Mouse (Mus musculus) thymus, adult 2 months (tissue): ENCODE data around the gene N4bp2l1.

Experiments used
- CTCF ChIP-seq: fragments of 200-500 bp; IDR thresholded peaks from 2 replicates; pipeline ENCODE4 v1.5.1; 2012; ENCODE audit warnings: mild to moderate bottlenecking, control low read depth, low read length, moderate library complexity, borderline replicate concordance; ENCODE audit not compliant: control insufficient read depth, poor library complexity, insufficient read depth; ENCODE audit errors: extremely low read depth
- POLR2A ChIP-seq: fragments of 200-500 bp; IDR thresholded peaks from 2 replicates; pipeline ENCODE4 v1.6.1; 2012; ENCODE audit warnings: mild to moderate bottlenecking, low read length, control low read depth, moderate library complexity; ENCODE audit not compliant: control insufficient read depth, poor library complexity, insufficient read depth; ENCODE audit errors: extremely low read depth

DNA sequence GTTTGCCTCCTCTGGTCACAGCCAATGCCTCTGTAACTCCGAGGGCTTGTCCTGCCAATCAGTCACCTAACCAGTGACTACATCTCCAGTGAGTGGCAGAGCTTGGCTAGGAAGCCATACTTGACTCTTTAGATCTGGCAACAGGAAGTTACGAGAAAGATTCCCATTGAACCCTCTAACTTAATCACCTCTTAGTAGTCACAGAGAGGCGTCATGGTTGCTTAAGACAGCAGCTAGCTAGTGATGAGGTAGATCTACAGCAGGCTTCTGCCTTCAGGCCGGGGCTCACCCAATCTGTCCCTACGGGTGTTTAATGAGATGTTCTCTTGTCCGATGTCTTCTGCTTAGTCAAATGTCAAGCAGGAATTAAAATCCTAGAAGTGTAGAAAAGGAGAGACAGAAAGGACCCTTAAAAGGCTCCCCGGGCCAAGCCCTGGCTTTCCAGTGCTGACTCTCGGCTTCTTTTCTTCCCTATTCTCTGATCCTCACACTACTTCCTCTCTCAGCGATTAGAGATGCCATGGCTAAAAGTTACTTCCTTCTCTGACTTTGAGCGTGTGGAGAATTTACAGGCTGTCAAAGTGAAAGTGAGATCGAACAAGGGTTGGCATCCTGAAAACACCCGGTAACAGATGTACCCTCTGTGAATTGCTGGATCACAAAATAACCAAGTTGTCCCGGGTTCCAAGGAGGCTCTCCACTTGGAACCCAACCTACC lies 4.6 kb downstream of the N4bp2l1 start:
- TF ChIP-seq CTCF (no peak), POLR2A (no peak)
